Mouse (Mus musculus) limb, embryonic 15.5 days (tissue): ENCODE measurements around the gene Tcf20. TPM values are rescaled to one million over a fixed set of nuclear protein-coding genes. Genes with fewer than 3 reads are reported as not detected.
A peak's percentile ranks its signal among the peaks of the same experiment; 100 is the strongest.

Source experiments
- ATAC-seq: fragments of 200-750 bp; cut with Nextera tagmentation; 2 replicates; pipeline ENCODE4 v1.8.0; 2017; ENCODE audit warnings: low read depth, moderate TSS enrichment; ENCODE audit not compliant: insufficient number of reproducible peaks, low FRiP score, low TSS enrichment
- H3K27ac ChIP-seq: fragments of 300-500 bp; sonication (generic); 2 replicates; pipeline ENCODE4 v1.5.1; 2015; ENCODE audit warnings: moderate library complexity, mild to moderate bottlenecking, inconsistent platforms
- H3K27me3 ChIP-seq: fragments of 300-500 bp; sonication (generic); 2 replicates; pipeline ENCODE4 v1.6.1; 2015; ENCODE audit warnings: inconsistent platforms
- H3K36me3 ChIP-seq: fragments of 300-500 bp; sonication (generic); 2 replicates; pipeline ENCODE4 v1.6.1; 2015; ENCODE audit warnings: inconsistent platforms
- H3K4me1 ChIP-seq: fragments of 300-500 bp; sonication (generic); 2 replicates; pipeline ENCODE4 v1.6.1; 2015; ENCODE audit warnings: inconsistent platforms
- H3K4me2 ChIP-seq: fragments of 300-500 bp; sonication (generic); 2 replicates; pipeline ENCODE4 v1.6.1; 2015; ENCODE audit warnings: mild to moderate bottlenecking, inconsistent platforms
- H3K4me3 ChIP-seq: fragments of 300-500 bp; sonication (generic); 2 replicates; pipeline ENCODE4 v1.5.1; 2015; ENCODE audit warnings: mild to moderate bottlenecking, inconsistent platforms
- H3K9ac ChIP-seq: fragments of 300-500 bp; sonication (generic); 2 replicates; pipeline ENCODE4 v1.6.1; 2015; ENCODE audit warnings: inconsistent platforms
- H3K9me3 ChIP-seq: fragments of 300-500 bp; sonication (generic); 2 replicates; pipeline ENCODE4 v1.6.1; 2016; ENCODE audit warnings: inconsistent platforms
- WGBS: fragments of 180-500 bp; shearing (Covaris S2); methylation state at CpG from one replicate; pipeline ENCODE4 v1.1.7; 2015; 5-methylcytosine and 5-hydroxymethylcytosine counted together
- polyA plus RNA-seq: library from polyadenylated mRNA; unstranded; fragments of >200 nt; fragmentation: Nextera tagmentation; extraction: Ambion mirVana; gene quantifications from 2 replicates; pipeline ENCODE4 v1.2.1, GENCODE M21; 2015

Gene Tcf20
- polyA plus RNA-seq, 1 experiment from 2014 or later: 10.5 TPM

GRCm38 (mm10) chr15:82904526-82904925 is 83.1 kb downstream of the Tcf20 start:
- peaks cover 56% of the 10 kb centered on the region for H3K4me1 ChIP-seq
- no peaks in the 10 kb centered on the region for H3K9me3 ChIP-seq
- WGBS: 66% methylated on average over 7 of the region's 7 CpGs
- no peak overlapping the region for H3K27ac ChIP-seq
- H3K4me2 ChIP-seq: no peak overlapping the region
- H3K4me3 ChIP-seq: no peak overlapping the region
- no peak for ATAC-seq
- H3K36me3 ChIP-seq: no peaks in the 10 kb centered on the region; the same call in 1 of the 2 replicates
- peaks cover 2% of the 10 kb centered on the region; the same call in 1 of the 2 replicates for H3K27me3 ChIP-seq
- H3K9ac ChIP-seq: no peak overlapping the region

- WGBS: 47% methylated on average over 4 of the region's 4 CpGs
- Histone ChIP-seq H3K4me3 (no peak overlapping the region), H3K27ac (no peak overlapping the region), H3K36me3 (no peaks in the 10 kb centered on the region; the same call in 1 of the 2 replicates), H3K4me2 (no peak overlapping the region), H3K9me3 (no peaks in the 10 kb centered on the region), H3K4me1 (peaks cover 57% of the 10 kb centered on the region), H3K27me3 (no peaks in the 10 kb centered on the region), H3K9ac (no peak overlapping the region)
- ATAC-seq: no peak
Measured at GRCm38 (mm10) chr15:82902521-82902920, 85.2 kb downstream of the Tcf20 start.

GRCm38 (mm10) chr15:82901306-82901705 is 86.4 kb downstream of the Tcf20 start:
- no peak for ATAC-seq
- Histone ChIP-seq H3K36me3 (no peaks in the 10 kb centered on the region; the same call in 1 of the 2 replicates), H3K4me1 (peaks cover 47% of the 10 kb centered on the region), H3K4me2 (no peak overlapping the region), H3K9ac (no peak overlapping the region), H3K27ac (no peak overlapping the region), H3K4me3 (no peak overlapping the region), H3K9me3 (no peaks in the 10 kb centered on the region), H3K27me3 (no peaks in the 10 kb centered on the region)
- WGBS: 22% methylated on average over 6 of the region's 6 CpGs

- Histone ChIP-seq H3K27ac (peak overlapping the region; percentile 55; the same call in 1 of the 2 replicates), H3K27me3 (no peaks in the 10 kb centered on the region), H3K4me2 (peak overlapping the region; percentile 95), H3K9ac (peak overlapping the region; percentile 20; the same call in 1 of the 2 replicates), H3K4me1 (peaks cover 40% of the 10 kb centered on the region), H3K36me3 (no peaks in the 10 kb centered on the region; the same call in 1 of the 2 replicates), H3K4me3 (peak overlapping the region; percentile 97), H3K9me3 (no peaks in the 10 kb centered on the region)
- 24% methylated on average over 3 of the region's 3 CpGs for WGBS
- ATAC-seq: no peak
Measured at GRCm38 (mm10) chr15:82900331-82900730, 87.3 kb downstream of the Tcf20 start.

- Histone ChIP-seq H3K4me3 (peak overlapping the region; percentile 97), H3K27me3 (no peaks in the 10 kb centered on the region), H3K4me1 (peaks cover 38% of the 10 kb centered on the region), H3K36me3 (no peaks in the 10 kb centered on the region; the same call in 1 of the 2 replicates), H3K9ac (peak overlapping the region; percentile 89), H3K9me3 (no peaks in the 10 kb centered on the region), H3K4me2 (peak overlapping the region; percentile 95), H3K27ac (peak overlapping the region; percentile 92)
- under 1% methylated on average over 49 of the region's 56 CpGs for WGBS
- peak; percentile 88 for ATAC-seq
Measured at GRCm38 (mm10) chr15:82899676-82900301, 87.9 kb downstream of the Tcf20 start.

GRCm38 (mm10) chr15:82898740-82899675 is 88.7 kb downstream of the Tcf20 start:
- peaks cover 36% of the 10 kb centered on the region for H3K4me1 ChIP-seq
- H3K9me3 ChIP-seq: no peaks in the 10 kb centered on the region
- peak; percentile 76 for ATAC-seq
- WGBS: under 1% methylated on average over 64 of the region's 98 CpGs
- H3K4me2 ChIP-seq: peak overlapping the region; percentile 95
- no peaks in the 10 kb centered on the region for H3K27me3 ChIP-seq
- H3K9ac ChIP-seq: peak overlapping the region; percentile 89
- peak overlapping the region; percentile 97 for H3K4me3 ChIP-seq
- H3K27ac ChIP-seq: peak overlapping the region; percentile 92
- no peaks in the 10 kb centered on the region for H3K36me3 ChIP-seq

GRCm38 (mm10) chr15:82898141-82898739 is 89.4 kb downstream of the Tcf20 start:
- Histone ChIP-seq H3K27me3 (no peaks in the 10 kb centered on the region), H3K36me3 (no peaks in the 10 kb centered on the region), H3K4me1 (peaks cover 36% of the 10 kb centered on the region), H3K4me3 (peak overlapping the region; percentile 97), H3K27ac (peak overlapping the region; percentile 92; the same call in 1 of the 2 replicates), H3K9ac (peak overlapping the region; percentile 89), H3K4me2 (peak overlapping the region; percentile 95), H3K9me3 (no peaks in the 10 kb centered on the region)
- WGBS: 8% methylated on average over 11 of the region's 11 CpGs
- ATAC-seq: no peak

- Histone ChIP-seq H3K9ac (no peak overlapping the region), H3K27me3 (no peaks in the 10 kb centered on the region), H3K27ac (no peak overlapping the region), H3K9me3 (no peaks in the 10 kb centered on the region), H3K4me2 (no peak overlapping the region), H3K36me3 (no peaks in the 10 kb centered on the region), H3K4me3 (no peak overlapping the region), H3K4me1 (peaks cover 28% of the 10 kb centered on the region)
- 62% methylated on average over 1 of the region's 1 CpGs for WGBS
- no peak for ATAC-seq
Measured at GRCm38 (mm10) chr15:82896336-82896735, 91.3 kb downstream of the Tcf20 start.

- Histone ChIP-seq H3K9ac (no peak overlapping the region), H3K4me2 (no peak overlapping the region), H3K4me3 (no peak overlapping the region), H3K9me3 (no peaks in the 10 kb centered on the region), H3K36me3 (no peaks in the 10 kb centered on the region), H3K27me3 (no peaks in the 10 kb centered on the region), H3K27ac (no peak overlapping the region), H3K4me1 (no peaks in the 10 kb centered on the region)
- no peak for ATAC-seq
Measured at GRCm38 (mm10) chr15:82890470-82890869, 97.2 kb downstream of the Tcf20 start.

GRCm38 (mm10) chr15:82889426-82889825 is 98.2 kb downstream of the Tcf20 start:
- Histone ChIP-seq H3K9me3 (no peaks in the 10 kb centered on the region), H3K27ac (no peak overlapping the region), H3K9ac (no peak overlapping the region), H3K4me2 (no peak overlapping the region), H3K4me1 (no peaks in the 10 kb centered on the region), H3K27me3 (no peaks in the 10 kb centered on the region), H3K4me3 (no peak overlapping the region), H3K36me3 (no peaks in the 10 kb centered on the region)
- ATAC-seq: no peak
- WGBS: 42% methylated on average over 1 of the region's 1 CpGs

GRCm38 (mm10) chr15:82888466-82888865 is 99.2 kb downstream of the Tcf20 start:
- H3K36me3 ChIP-seq: no peaks in the 10 kb centered on the region
- H3K9me3 ChIP-seq: no peaks in the 10 kb centered on the region
- no peak overlapping the region for H3K4me2 ChIP-seq
- no peak overlapping the region for H3K27ac ChIP-seq
- H3K9ac ChIP-seq: no peak overlapping the region
- ATAC-seq: no peak
- no peaks in the 10 kb centered on the region for H3K27me3 ChIP-seq
- WGBS: 67% methylated on average over 2 of the region's 2 CpGs
- no peaks in the 10 kb centered on the region for H3K4me1 ChIP-seq
- H3K4me3 ChIP-seq: no peak overlapping the region

GRCm38 (mm10) chr15:82877309-82877708 is 110.4 kb downstream of the Tcf20 start:
- no peak overlapping the region for H3K4me3 ChIP-seq
- H3K27me3 ChIP-seq: no peaks in the 10 kb centered on the region
- no peak overlapping the region for H3K4me2 ChIP-seq
- no peaks in the 10 kb centered on the region for H3K4me1 ChIP-seq
- no peaks in the 10 kb centered on the region for H3K36me3 ChIP-seq
- no peak overlapping the region for H3K9ac ChIP-seq
- no peak for ATAC-seq
- H3K9me3 ChIP-seq: no peaks in the 10 kb centered on the region
- no peak overlapping the region for H3K27ac ChIP-seq
